Mouse (Mus musculus): ENCODE measurements around the gene Bcar1.
A peak's percentile ranks its signal among the peaks of the same experiment; 100 is the strongest.

The Bcar1 gene

DNA sequence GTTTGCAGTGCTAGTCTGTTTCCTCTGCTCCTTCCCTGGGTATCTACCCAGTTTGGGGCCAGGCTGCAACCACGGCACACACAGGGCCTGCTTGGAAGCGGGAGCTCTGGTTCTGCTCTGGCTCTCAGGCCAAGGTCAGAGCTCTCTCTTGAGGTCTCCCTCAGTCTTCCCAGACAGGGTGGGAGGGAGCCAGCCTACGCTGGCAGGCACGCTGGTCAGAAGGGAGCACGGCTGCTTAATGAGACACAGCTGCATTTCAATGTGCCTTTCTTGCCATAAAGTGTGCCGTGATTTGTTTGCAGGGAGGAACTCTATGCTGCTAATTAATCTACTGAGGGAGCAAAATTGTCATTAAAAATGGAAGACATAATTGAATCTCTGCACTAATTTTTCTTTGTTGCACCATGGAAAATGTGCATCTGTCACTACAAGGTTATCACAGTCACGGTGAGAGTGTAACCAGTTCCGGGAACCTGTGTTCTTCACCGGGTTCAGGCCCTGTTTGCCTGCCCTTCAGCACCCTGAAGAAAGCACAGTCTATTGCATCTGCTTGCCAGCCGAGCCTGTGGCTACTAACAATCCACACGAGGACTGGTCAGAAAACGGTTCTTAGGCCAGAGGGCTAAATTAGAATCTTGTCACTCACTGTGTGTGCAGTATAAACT, 26.3 kb upstream of the Bcar1 start:
- peak in 1 of 2 experiments; percentile 13 for DNase-seq (ENCODE audit: low spot score in 2 of 2)

DNA sequence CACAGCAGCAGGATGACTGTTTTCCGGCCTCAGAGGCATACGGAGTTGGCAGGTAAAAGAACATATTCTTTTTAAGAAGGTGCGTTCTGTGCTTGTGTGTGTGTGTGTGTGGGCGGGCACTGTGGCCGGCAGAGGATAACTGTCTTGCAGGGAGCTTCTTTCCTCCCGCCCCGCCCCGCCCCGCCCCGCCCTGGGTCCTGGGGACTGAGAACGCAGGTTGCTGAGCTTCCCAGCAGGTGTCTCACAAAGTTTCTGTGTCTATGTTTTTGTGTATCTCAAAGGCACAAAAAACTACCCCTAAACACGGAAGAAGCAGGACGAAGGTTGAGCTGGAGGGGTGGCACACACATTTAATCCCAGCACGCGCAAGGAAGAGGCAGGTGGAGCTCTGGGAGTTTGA, 25.7 kb upstream of the Bcar1 start:
- DNase-seq (ENCODE audit: low spot score in 2 of 2): no peak

DNA sequence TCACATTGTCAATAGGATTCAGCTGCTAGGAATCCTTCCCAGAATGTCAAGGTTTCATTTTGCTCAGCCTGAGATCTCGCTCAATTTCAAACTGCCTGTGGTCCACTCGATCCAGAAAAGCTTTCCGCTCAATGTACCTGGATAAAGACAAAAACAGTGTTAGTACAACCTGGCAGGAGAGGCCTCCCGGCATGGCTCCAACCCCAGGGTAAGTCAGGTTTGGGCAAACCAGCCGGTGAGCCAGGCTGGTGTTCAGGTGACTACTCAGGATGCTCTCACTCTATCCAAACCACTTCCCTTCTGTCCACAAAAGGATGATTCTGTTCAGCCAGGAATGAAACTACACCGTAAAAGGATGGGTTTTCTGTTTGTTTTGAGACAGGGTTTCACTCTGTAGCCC, 25.0 kb upstream of the Bcar1 start:
- DNase-seq (ENCODE audit: low spot score in 2 of 2): no peak

DNA sequence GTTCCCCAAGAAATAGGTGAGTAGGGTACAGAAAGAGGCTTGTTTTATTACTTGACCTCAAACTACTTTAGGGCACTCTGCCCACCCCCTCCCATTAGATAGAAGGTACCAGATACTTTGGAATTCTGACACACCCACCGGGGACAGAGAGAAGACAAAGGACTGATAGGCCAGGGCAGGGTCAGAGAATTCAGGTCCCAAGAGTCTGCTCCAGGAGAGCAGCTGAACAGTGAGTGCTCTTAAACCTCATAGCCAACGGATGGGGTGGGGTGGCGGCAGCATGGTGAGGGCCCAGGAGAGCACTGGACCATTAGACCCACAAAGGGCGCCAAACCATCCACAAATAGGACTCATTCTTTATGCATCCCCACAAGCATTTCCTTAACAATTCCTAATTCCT, 22.0 kb upstream of the Bcar1 start:
- no peak for DNase-seq (ENCODE audit: low spot score in 2 of 2)

DNA sequence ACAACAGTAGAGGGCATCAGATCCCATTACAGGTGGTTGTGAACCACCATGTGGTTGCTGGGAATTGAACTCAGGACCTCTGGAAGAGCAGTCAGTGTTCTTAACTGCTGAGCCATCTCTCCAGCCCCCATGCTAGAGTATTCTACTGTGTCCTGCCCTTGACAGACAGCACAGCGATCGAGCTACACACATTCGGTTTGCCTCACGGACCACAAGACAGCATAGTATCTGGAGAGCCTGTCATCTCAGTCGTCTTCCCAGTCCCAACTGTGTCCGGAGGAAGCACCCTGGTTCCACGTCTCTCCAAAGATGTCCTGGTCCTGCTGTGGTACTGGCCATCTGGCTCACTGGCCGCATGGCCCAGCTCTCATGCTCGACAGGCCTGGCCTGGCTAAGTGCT, 21.5 kb upstream of the Bcar1 start:
- DNase-seq (ENCODE audit: low spot score in 2 of 2): no peak

DNA sequence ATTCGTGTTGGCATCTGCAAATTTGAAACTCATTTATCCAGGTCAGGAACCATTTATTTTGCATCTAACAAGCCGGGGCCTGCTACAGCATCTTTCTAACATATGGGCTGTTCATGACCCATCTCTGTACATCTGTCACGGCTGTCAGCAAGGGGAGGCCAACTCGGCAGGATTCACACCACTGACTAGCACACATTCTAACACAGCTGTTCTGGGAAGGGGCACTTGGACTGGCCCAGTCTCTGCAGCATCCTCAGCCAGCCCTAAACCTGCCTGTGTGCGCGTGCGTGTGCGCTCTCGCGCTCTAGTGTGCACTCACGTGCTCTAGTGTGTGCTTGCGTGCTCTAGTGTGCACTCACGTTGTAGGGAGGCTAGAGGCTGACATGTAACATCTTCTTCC, 17.1 kb upstream of the Bcar1 start:
- DNase-seq (ENCODE audit: low spot score in 2 of 2): no peak

DNA sequence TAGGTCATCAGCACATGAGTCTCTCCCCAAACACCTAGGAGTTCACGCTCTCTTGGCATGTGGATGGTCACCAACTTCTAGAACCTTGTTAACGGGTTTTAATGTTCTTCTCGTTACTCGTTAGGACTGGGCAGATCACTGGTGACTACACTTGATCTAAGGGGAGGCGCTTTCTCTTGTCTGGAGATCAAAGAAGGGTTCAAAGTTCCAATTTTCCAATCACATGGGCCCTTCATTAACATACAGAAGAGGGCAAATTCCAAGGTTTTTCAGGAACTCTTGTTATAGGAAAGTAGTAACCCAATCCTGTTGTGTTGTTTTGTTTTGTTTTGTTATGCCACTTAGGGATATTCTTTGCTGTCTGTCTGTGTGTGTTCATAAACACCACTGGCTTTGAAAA, 15.2 kb upstream of the Bcar1 start:
- no peak for DNase-seq (ENCODE audit: low spot score in 2 of 2)

DNA sequence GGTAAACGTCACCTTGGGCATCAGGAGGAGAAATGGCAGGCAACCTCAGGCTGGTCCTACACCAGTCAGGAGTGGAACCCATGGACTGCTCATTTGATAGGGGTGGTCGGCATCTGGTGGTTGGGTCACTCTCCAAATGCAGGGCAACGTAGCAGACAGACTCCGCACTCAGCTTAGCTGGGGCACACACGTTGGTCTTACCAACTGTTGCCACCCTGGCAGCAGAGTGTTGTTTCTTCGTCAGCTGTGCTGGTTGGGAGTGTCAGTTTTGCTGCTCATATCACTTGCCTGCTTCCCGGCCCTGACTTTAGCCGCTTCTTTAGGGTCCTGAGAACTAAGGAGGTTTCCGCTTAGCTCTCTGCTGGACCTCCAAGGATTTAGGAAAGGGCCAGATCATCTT, 14.0 kb upstream of the Bcar1 start:
- no peak for DNase-seq (ENCODE audit: low spot score in 2 of 2)

DNA sequence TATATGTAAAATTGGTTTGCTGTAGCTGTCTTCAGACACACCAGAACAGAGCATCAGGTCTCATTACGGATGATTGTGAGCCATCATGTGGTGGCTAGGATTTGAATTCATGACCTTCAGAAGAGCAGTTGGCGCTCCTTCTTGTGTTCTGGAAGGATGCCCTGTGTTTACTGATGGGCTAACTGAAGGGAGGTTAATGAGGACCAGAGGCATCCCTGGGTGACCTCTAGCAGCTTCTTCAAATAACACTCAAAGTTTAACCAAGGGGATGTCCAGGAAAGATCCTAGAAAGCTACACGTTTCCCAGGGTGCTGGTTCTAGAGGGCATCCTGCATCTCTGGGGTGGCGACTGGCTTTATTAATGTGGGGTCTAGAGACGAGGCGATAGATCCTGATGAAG, 11.1 kb upstream of the Bcar1 start:
- DNase-seq (ENCODE audit: low spot score in 2 of 2): no peak

DNA sequence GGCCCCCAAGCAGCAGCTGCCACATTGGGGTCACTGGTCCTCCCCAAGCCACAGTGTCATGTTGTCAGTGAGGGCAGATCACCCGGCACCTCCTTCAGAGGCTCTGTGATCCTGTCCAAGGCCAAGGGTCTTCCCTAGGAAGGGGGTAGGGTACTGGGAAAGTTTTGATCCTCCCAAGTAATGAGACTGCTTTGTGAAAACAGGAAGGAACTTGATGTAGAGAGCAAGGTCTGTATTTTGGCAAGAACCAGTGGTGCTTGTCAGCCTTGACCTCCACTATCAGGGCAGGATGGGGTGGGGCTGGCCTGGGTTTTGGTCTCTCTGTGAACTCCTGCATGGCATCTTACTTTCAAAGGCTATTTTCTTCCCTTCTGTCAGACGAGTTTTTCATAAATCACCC, 10.5 kb upstream of the Bcar1 start:
- DNase-seq (ENCODE audit: low spot score in 2 of 2): no peak

DNA sequence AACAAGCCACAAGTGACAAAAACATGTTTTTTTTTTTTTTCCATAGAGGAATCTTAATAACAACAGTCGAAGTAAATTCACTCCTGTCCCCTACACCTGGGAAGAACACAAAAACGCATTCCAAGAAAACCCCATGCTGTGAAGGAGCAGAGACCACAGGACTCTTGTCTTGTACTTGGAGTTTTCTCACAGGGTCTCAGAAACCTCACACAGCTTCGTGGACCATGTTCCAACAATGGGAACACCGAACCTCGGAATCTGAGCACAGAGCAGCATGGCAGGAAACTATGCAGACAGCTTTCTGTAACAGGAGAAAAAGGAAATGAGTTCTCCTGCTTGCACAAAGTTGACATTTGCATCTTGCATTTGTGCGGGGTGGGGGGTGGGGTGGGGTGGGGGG, 5.2 kb upstream of the Bcar1 start:
- DNase-seq (ENCODE audit: low spot score in 2 of 2): no peak

DNA sequence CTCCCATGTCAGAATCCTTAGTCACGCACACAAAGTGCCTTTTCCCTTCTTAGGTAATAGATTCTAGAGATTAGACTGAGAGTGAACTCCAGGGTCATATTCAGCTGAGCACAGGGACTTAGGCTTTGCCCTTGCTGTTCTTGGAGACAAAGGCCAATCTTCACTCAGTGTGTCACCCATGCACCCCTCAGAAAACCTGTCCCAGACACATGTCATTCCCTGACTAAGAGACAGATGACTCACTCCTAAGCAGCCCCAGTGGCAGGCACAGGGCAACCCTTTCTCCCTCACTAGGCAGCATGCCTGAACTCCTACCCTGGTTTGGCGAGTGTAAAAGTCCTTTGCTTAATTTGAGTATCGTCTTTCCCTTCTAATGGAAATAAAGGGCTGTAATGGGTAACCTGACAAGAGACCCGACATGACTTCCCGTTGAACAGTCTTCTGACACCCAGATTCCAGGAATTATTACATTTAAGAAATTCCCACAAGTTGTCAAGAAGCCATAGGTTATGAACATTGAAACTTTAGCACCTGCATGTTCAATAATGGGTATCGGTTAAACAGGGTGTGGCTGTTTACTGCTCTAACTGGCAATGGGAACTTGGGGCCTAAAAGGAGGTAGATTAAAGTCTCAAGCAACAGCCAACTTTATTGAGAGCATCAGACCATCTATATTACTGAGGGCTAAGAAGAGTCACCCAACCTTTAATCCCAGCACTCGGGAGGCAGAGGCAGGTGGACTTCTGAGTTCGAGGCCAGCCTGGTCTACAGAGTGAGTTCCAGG, 4.4 kb upstream of the Bcar1 start:
- no peak for DNase-seq (ENCODE audit: low spot score in 2 of 2)

DNA sequence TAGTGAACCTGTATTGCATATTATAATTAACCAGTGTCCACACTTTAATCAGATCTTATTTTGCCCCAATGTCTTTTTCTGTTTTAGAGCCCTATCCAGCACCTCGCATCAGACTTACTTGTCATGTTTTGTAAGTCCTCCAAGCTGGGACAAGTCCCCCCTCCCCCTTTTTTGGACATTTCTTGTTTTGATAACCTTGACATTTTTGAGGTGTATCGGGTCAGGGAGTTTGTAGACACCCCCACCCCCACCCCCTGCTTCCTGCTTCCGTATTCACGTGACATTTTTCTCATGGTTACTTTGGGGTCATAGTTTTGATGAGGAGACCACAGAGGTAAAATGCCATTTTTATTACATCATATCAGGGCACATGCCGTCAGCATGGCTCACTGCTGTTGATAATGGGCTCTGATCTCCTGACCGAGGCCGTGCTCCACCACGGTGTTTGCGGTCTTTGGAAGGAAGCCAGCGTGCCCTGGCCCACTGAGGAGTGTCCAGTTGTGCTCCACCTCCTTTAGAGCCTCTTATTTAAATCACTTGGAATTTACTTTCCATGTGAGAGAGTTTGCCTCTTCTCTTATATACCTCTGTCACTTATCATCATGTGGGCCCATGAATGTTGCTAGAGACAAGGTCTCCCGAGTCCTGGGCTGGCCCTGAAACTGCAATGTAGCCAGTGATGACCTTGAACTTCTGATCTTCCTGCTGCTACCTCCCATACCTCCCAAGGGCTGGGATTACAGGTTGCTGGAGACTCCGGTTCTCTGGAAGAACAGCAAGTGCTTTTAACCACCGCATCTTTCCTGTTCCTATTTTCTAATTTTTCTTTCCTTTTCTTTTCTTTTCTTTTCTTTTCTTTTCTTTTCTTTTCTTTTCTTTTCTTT, 3.2 kb upstream of the Bcar1 start:
- DNase-seq (ENCODE audit: low spot score in 2 of 2): no peak

DNA sequence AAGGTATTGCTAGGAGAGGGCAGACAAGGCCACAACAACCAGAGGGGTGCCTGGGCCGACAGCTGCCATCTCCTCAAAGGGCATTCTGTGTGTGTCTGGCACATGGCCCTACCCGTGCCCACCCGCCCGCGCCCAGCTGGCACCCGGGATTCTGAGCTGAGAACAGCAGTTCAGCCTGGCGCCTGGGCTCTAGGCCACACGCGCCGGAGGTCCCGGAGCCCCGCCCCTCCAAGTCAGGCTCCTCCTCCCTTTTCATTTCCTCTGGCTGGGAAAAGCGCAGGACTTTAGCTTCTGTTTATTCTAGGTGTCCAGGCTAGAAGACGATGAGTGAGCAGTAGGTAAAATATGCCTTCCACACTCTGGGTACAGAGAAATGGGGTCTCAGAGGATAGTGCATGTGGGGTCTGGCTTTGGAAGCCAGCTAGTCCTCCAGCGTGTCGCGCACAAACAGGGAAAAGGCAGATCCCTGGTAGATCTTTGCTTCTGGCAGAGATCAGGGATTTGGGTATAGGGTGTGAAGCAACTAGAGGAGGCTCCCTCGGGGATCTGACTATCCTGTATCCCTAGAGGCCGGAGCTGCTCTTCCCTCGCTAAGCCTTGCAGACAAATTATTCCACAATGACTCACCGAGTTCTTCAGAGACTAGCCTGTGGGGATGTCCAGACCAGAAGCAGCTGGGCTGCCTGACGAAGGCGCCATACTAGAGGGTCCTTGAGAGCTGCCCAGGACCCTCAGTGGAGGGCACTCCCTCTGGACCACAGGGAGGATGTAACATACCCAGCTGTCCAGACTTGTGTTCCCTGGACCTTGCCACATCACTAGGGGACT, 2.2 kb upstream of the Bcar1 start:
- DNase-seq (ENCODE audit: low spot score in 2 of 2): peak; percentile 71 to 76

DNA sequence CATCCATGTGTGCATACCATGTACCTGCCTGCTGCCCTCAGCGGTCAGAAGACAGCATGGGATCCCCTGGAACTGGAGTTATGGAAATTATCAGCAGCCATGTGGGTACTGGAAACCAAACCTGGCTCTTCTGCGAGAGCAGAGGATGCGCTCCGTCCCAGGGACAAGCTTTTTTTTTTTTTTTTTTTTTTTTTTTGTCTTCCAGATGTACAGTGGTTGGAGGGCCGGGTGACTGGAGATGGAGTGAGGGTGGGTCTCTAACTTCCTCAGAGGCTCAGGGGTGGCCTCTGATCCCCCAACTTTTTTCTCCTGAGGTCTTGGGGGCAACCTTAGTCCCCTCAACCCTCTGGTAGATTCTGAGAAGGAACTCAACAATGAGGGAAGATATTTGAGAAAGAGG, 1.5 kb upstream of the Bcar1 start:
- no peak for DNase-seq (ENCODE audit: low spot score in 2 of 2)

DNA sequence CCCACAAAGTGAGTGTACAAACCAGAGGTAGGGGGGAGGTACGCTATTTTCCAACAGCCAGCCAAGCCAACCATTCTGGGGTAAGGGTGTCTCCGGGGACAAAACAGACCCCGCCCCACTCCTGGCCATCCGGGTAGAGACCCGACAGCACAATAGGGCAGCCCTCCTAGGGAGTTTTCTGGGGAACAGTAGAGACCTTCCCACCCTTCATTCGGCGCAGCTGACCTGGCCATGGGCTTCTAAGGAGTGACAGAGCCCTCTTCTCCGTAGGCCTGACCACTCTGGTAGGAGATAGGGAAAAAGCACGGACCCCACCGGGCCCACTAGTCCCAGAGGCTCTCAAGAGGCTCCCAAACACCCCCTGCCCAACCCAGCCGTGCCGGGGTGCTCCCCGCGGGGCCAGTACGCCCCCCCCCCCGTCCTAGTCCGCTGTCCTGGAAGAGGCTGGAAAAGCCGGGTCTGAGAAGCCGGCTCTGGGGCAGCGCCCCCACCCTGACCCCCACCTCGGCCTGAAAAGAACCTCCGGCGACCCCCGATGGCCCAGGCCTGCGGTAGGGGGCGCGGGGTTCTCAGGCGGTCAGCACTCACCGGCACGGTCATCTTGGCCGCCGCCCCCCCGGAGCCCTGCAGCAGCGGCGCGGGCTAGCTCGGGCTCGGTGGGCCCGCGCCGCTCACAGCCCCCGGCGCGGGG, 363 bp downstream of the Bcar1 start:
- no peak for DNase-seq (ENCODE audit: low spot score in 2 of 2)

DNA sequence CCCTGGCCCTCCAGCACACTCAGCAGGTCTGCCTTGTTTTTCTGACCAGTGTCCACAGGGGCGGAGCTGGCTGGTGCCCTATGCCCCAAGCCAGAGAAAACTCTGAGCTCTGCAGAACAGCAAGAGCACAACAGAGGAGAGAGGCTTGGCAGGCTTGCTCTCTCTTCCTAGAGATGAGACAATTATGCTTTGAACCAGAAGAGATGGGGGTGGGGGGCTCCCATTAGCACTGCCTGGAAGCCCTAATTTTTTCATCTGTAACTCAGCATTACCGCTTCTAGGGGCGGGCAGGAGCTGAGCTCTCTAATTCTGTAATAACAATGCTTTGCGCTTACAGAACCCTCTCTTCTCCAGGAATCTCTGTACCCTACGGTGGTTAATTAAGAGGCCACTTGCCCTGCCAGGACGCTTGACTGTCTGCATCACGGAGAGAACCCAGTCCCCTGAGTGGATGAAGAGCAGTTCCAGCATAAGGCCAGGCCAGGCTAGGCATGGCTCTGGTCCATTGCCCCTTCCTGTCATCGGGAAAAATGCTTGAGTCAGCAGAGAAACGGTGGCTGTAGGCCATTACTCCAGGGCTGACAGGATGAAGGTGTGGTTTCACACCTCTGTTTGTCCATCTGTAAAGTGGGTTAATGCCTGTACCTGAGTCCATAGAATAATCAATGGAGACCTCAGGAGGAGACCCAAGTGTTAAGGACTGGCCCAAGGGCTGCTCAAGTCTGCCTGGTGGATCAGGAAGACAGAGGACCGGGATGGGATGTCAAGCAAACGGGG, 1.2 kb downstream of the Bcar1 start:
- DNase-seq (ENCODE audit: low spot score in 2 of 2): no peak

DNA sequence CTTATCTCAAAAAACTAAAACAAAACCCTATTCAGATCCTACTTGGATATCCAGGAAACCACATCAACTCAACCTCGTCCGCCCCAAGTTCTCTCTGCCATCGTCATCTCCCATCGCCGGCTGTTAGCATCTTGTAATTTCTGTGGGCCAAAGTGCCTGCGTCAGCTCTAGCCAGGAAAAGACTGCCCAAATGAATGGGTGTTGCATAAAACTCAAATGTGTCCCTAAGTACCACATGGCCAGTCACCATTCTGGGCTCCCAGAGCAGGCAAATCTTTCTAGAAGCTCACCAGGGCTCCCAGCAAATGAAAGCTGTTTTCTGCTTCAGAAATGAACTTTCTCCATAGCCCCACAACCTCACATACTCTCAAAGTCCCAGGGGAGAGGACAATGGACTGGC, 2.1 kb downstream of the Bcar1 start:
- no peak for DNase-seq (ENCODE audit: low spot score in 2 of 2)

DNA sequence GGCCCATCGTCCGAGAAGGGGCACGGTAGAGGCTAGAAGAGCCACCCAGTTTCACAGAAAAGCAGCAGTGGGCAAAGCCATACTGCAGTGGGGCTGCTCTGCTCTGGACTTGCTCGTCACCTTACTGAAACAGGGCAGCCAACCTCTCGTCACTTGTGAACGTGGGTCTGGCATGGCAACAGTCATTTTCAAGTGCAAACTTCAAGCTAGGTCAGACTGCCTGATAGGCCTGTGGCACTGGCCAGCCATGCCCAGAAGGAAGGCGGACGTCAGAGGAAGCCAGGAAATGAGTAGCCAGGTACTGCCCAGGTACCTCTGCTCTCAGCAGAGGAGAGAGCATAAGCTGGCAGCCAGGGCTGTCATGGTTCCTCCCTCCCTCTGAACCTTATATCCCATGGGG, 2.6 kb downstream of the Bcar1 start:
- no peak for DNase-seq (ENCODE audit: low spot score in 2 of 2)

DNA sequence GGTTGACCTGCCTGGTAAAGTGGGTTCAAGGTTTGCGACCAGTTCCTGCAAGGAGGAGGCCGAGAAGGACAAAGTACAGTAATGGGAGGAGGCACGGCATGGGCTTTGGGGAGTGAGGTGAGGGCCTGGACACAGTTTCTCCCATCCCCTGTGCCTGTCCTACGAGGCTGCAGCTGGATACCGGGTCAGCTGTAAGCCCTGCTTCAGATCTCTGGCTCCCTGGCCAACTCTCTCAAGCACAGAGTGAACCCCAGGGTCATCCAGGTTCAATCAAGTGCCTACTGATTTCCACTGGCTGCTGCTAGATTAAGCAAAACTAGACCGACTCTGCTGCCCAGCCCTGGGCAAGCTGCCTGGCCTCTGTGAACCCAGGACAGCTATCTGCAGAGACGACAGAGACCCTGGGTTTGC, 3.3 kb downstream of the Bcar1 start:
- no peak for DNase-seq (ENCODE audit: low spot score in 2 of 2)
